Mouse (Mus musculus) intestine, postnatal 0 days (tissue): ENCODE measurements around the gene 2010111I01Rik. TPM values are rescaled to one million over a fixed set of nuclear protein-coding genes. Genes with fewer than 3 reads are reported as not detected.
"Not testable (repeated sequence)": the region's sequence is repeated elsewhere in the genome, so short reads cannot be mapped to it uniquely, and the experiment has no call there.

Experiments
- ATAC-seq: fragments of 200-750 bp; cut with Nextera tagmentation; 2 replicates; pipeline ENCODE4 v1.8.0; 2017; ENCODE audit warnings: mild to moderate bottlenecking, moderate TSS enrichment, moderate library complexity
- H3K27ac ChIP-seq: fragments of 300-500 bp; sonication (generic); 2 replicates; pipeline ENCODE4 v1.5.1; 2014; ENCODE audit warnings: mild to moderate bottlenecking, low read depth, low read length, moderate library complexity
- H3K27me3 ChIP-seq: fragments of 300-500 bp; sonication (generic); replicated peaks from 2 replicates; pipeline ENCODE4 v1.6.1; 2014; ENCODE audit warnings: low read length, mixed read lengths; ENCODE audit not compliant: control insufficient read depth, insufficient read depth
- H3K36me3 ChIP-seq: fragments of 300-500 bp; sonication (generic); 2 replicates; pipeline ENCODE4 v1.6.1; 2014; ENCODE audit warnings: mild to moderate bottlenecking, moderate library complexity; ENCODE audit not compliant: control insufficient read depth, insufficient read depth
- H3K4me1 ChIP-seq: fragments of 300-500 bp; sonication (generic); replicated peaks from 2 replicates; pipeline ENCODE4 v1.6.1; 2014; ENCODE audit warnings: antibody characterized with exemption, low read length, mixed read lengths; ENCODE audit not compliant: control insufficient read depth, insufficient read depth
- H3K4me2 ChIP-seq: fragments of 300-500 bp; sonication (generic); replicated peaks from 2 replicates; pipeline ENCODE4 v1.6.1; 2014; ENCODE audit warnings: low read depth, mild to moderate bottlenecking, moderate library complexity
- H3K4me3 ChIP-seq: fragments of 300-500 bp; sonication (generic); 2 replicates; pipeline ENCODE4 v1.5.1; 2014; ENCODE audit warnings: low read depth, low read length
- H3K9ac ChIP-seq: fragments of 300-500 bp; sonication (generic); 2 replicates; pipeline ENCODE4 v1.6.1; 2014; ENCODE audit warnings: mild to moderate bottlenecking, low read depth, low read length
- H3K9me3 ChIP-seq: fragments of 300-500 bp; sonication (generic); 2 replicates; pipeline ENCODE4 v1.6.1; 2016; ENCODE audit warnings: mixed run types; ENCODE audit not compliant: control insufficient read depth
- CTCF ChIP-seq: sonication (generic); IDR thresholded peaks from 2 replicates; pipeline ENCODE4 v1.5.1; 2016; ENCODE audit warnings: low read depth, mild to moderate bottlenecking, control low read depth, antibody characterized with exemption, moderate library complexity
- WGBS: fragments of 180-500 bp; shearing (Covaris S2); extraction: QIAGEN DNeasy Blood & Tissue Kit; methylation state at CpG from one replicate; pipeline ENCODE4 v1.1.7; 2014; 5-methylcytosine and 5-hydroxymethylcytosine counted together
- polyA plus RNA-seq: library from polyadenylated mRNA; unstranded; fragments of >200 nt; fragmentation: Nextera tagmentation; extraction: Ambion mirVana; gene quantifications from 2 replicates; pipeline ENCODE4 v1.2.1, GENCODE M21; 2015

Gene 2010111I01Rik
- polyA plus RNA-seq, 1 experiment from 2014 or later: 72.7 TPM

- no peak for TF ChIP-seq CTCF
- no peaks in the 10 kb centered on the region for H3K9me3 ChIP-seq
- H3K27me3 ChIP-seq: no peaks in the 10 kb centered on the region
- no peak overlapping the region for H3K9ac ChIP-seq
- peak; percentile 45; the same call in 1 of the 2 replicates for ATAC-seq
- no peaks in the 10 kb centered on the region; the same call in 1 of the 2 replicates for H3K36me3 ChIP-seq
- H3K4me2 ChIP-seq: no peak overlapping the region
- no peaks in the 10 kb centered on the region for H3K4me1 ChIP-seq
- H3K4me3 ChIP-seq: no peak overlapping the region
- H3K27ac ChIP-seq: no peak overlapping the region
- WGBS: 60% methylated on average over 5 of the region's 5 CpGs
These were observed 381.0 kb downstream of the 2010111I01Rik start for GRCm38 (mm10) chr13:63345476-63346225.

GRCm38 (mm10) chr13:63347639-63348038, 382.9 kb downstream of the 2010111I01Rik start:
- H3K9ac ChIP-seq: no peak overlapping the region
- no peaks in the 10 kb centered on the region for H3K4me1 ChIP-seq
- H3K27ac ChIP-seq: no peak overlapping the region
- no peaks in the 10 kb centered on the region for H3K9me3 ChIP-seq
- no peak overlapping the region for H3K4me2 ChIP-seq
- 77% methylated on average over 2 of the region's 2 CpGs for WGBS
- ATAC-seq: no peak
- no peak for TF ChIP-seq CTCF
- no peaks in the 10 kb centered on the region; the same call in 1 of the 2 replicates for H3K36me3 ChIP-seq
- no peak overlapping the region for H3K4me3 ChIP-seq
- H3K27me3 ChIP-seq: no peaks in the 10 kb centered on the region

GRCm38 (mm10) chr13:63350076-63350475, 385.4 kb downstream of the 2010111I01Rik start:
- Histone ChIP-seq H3K27ac (no peak overlapping the region), H3K27me3 (no peaks in the 10 kb centered on the region), H3K9ac (no peak overlapping the region), H3K4me3 (no peak overlapping the region), H3K4me2 (no peak overlapping the region), H3K9me3 (no peaks in the 10 kb centered on the region), H3K36me3 (no peaks in the 10 kb centered on the region; the same call in 1 of the 2 replicates), H3K4me1 (no peaks in the 10 kb centered on the region)
- WGBS: 79% methylated on average over 4 of the region's 4 CpGs
- no peak for ATAC-seq
- no peak for TF ChIP-seq CTCF

- H3K27me3 ChIP-seq, H3K27ac ChIP-seq, ATAC-seq, H3K4me2 ChIP-seq, H3K4me3 ChIP-seq, H3K36me3 ChIP-seq, H3K4me1 ChIP-seq, H3K9ac ChIP-seq, H3K9me3 ChIP-seq: not testable (repeated sequence)
- WGBS: 88% methylated on average over 4 of the region's 4 CpGs
These were observed 388.6 kb downstream of the 2010111I01Rik start for GRCm38 (mm10) chr13:63353312-63353711.

GRCm38 (mm10) chr13:63356101-63356500, 391.4 kb downstream of the 2010111I01Rik start:
- H3K4me3 ChIP-seq: no peak overlapping the region
- no peaks in the 10 kb centered on the region for H3K9me3 ChIP-seq
- 92% methylated on average over 4 of the region's 4 CpGs for WGBS
- H3K27ac ChIP-seq: no peak overlapping the region
- H3K36me3 ChIP-seq: no peaks in the 10 kb centered on the region
- no peaks in the 10 kb centered on the region for H3K27me3 ChIP-seq
- no peak for ATAC-seq
- H3K4me1 ChIP-seq: no peaks in the 10 kb centered on the region
- no peak overlapping the region for H3K4me2 ChIP-seq
- TF ChIP-seq CTCF: no peak
- H3K9ac ChIP-seq: no peak overlapping the region

GRCm38 (mm10) chr13:63356558-63356957, 391.9 kb downstream of the 2010111I01Rik start:
- no peaks in the 10 kb centered on the region for H3K4me1 ChIP-seq
- no peak overlapping the region for H3K4me2 ChIP-seq
- H3K27ac ChIP-seq: no peak overlapping the region
- no peak overlapping the region for H3K9ac ChIP-seq
- H3K9me3 ChIP-seq: no peaks in the 10 kb centered on the region
- no peak overlapping the region for H3K4me3 ChIP-seq
- 33% methylated on average over 3 of the region's 3 CpGs for WGBS
- no peaks in the 10 kb centered on the region for H3K36me3 ChIP-seq
- peak; percentile 89 for TF ChIP-seq CTCF
- H3K27me3 ChIP-seq: no peaks in the 10 kb centered on the region
- ATAC-seq: no peak
